Mouse (Mus musculus) embryonic fibroblast, embryonic 13.5 days (primary cell): Measurements from ENCODE around the gene Gpn1. TPM values are rescaled to one million over a fixed set of nuclear protein-coding genes. Genes with fewer than 3 reads are reported as not detected.

ENCODE experiments used
- H3K27ac ChIP-seq: 2 replicates; pipeline ENCODE4 v1.5.1; 2012; ENCODE audit warnings: low read length, control low read depth, inconsistent platforms; ENCODE audit not compliant: insufficient read depth
- H3K4me1 ChIP-seq: 2 replicates; pipeline ENCODE4 v1.6.1; 2011; ENCODE audit warnings: low read length; ENCODE audit not compliant: control insufficient read depth, insufficient read depth
- H3K4me3 ChIP-seq: 2 replicates; pipeline ENCODE4 v1.5.1; 2011; ENCODE audit warnings: mild to moderate bottlenecking, control low read depth, low read length; ENCODE audit not compliant: insufficient read depth
- CTCF ChIP-seq: IDR thresholded peaks from 2 replicates; pipeline ENCODE4 v1.5.1; 2011; ENCODE audit warnings: mild to moderate bottlenecking, control low read depth, low read length, moderate library complexity, borderline replicate concordance; ENCODE audit not compliant: insufficient read depth
- POLR2A ChIP-seq: IDR thresholded peaks from 2 replicates; pipeline ENCODE4 v1.6.1; 2011; ENCODE audit warnings: low read depth, mild to moderate bottlenecking, control low read depth, low read length, moderate library complexity
- polyA plus RNA-seq: library from polyadenylated mRNA; stranded (reverse); fragments of >200 nt; gene quantifications from 2 replicates; pipeline ENCODE4 v1.2.4, GENCODE M21; 2011; ENCODE audit warnings: low read depth; ENCODE audit not compliant: missing spikeins, insufficient read length

Gpn1 gene
- polyA plus RNA-seq, 1 experiment: 32.9 TPM

DNA sequence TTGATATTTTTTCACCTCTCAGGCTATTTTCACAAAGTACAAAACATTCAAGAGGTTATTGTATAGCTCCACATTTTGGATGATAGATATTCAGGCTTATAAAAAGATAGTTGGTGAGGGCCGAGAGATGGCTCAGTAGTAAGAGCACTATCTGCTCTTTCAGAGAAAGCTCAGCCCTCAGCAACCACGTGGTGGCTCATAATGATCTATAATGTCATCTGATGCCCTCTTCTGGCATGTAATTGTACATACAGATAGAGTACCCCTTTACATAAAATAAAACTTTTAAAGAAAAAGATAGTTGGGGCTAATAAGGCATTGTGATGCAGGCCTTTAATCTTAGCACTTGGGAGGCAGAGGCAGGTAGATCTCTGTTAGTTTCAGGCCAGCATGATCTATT lies 34.0 kb downstream of the Gpn1 start:
- peaks cover 6% of the 10 kb centered on the region; the same call in 1 of the 2 replicates for H3K4me1 ChIP-seq
- TF ChIP-seq POLR2A (no peak), CTCF (no peak)
- no peak overlapping the region for H3K27ac ChIP-seq
- H3K4me3 ChIP-seq: no peak overlapping the region

DNA sequence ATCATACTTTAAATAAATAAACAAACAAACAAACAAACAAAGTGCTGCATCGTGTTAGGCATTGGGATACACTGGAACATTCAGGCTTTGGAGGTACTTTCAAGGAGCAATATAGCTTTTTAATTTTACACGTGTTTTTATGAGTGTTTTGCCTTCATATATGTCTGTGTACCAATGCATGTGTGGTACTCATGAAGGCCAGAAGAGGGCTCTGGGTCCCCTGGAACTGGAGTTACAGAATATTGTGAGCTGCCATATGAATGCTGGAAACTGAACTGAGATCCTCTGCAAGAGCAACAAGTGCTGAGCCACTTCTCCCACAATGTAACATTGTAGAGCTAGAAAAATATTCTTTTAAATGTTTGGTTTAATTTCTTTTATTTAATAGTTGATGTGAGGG lies 40.7 kb downstream of the Gpn1 start:
- H3K4me3 ChIP-seq: no peak overlapping the region
- no peak for TF ChIP-seq CTCF
- TF ChIP-seq POLR2A: no peak
- no peak overlapping the region for H3K27ac ChIP-seq
- H3K4me1 ChIP-seq: no peaks in the 10 kb centered on the region

DNA sequence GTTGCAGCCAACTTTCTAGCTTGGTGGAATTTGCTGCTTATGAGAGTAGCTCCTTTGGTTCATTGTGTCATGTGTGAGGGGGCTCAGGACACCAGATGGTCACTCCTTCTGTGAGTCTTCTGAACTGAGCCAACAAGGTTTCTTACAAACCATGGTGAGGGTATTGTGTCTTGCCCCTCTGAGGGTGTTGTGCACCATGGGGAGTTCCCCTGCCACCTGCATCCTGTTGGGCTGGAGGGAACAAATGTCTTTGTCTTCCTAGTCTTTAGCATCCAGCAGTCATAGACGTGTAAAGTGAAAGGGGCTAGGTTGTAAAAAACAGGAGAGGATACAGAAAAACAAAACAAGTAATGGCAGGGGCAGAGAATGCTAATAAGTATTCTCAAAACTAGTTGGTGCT lies 64.9 kb downstream of the Gpn1 start:
- no peak for TF ChIP-seq POLR2A
- TF ChIP-seq CTCF: no peak

DNA sequence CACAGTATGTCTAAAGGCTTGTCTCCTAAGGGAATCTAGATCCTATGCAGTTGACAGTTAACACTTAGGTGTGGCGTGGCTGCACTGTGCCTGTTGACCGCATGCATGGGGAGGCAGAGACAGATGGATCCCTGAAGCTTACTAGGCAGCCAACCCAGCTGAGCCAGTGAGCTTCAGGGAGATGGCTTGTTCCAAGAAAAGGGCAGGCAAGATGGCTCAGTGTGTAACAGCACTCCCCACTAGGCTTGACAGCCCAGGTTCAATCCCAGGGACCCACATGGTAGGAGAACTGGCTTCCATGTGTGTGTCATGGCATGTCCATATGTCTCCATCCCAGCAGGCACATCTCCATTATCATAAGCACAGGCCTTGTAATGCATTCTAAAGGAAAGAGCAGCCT lies 65.8 kb downstream of the Gpn1 start:
- Histone ChIP-seq H3K4me1 (peaks cover 15% of the 10 kb centered on the region), H3K27ac (no peak overlapping the region), H3K4me3 (no peak overlapping the region)
- TF ChIP-seq POLR2A (no peak), CTCF (no peak)

More for the DNA sequence above, 64.9 kb downstream of the Gpn1 start:
- Histone ChIP-seq H3K27ac (no peak overlapping the region), H3K4me1 (peaks cover 15% of the 10 kb centered on the region), H3K4me3 (no peak overlapping the region)

DNA sequence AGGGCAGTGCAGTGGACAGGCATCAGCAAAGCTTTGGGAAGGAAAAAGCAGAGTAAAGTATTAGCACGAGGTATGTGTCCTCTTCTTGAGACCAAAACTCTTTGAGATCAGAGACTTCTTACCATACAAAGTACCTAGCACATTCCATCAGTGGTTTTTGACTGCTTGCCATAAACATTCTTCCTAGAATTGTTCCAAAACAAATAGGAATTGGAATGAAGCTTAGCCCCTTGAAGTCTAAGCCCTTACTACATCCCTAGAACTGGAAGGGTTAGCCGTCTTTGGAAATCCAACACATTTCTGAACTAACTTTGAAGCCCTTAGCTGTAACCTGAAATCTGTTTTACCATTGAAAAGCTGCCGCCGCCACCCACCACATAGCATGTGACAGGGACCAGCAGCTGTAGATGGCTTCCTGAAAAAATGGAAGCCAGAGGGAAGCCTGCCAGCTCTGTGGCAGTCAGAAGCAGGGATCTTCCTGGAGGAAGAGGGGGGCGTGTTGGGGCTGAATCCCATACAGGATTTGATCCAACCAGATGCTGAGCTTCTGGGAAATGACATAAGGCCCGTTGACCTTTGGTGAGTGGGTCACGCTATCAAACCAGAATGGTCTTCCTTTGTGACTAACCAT lies 67.6 kb downstream of the Gpn1 start:
- peak overlapping the region; percentile 88 for H3K27ac ChIP-seq
- TF ChIP-seq POLR2A (no peak), CTCF (no peak)
- H3K4me3 ChIP-seq: no peak overlapping the region
- peaks cover 15% of the 10 kb centered on the region for H3K4me1 ChIP-seq

Other genes with a start within 250 kb of the Gpn1 start
- 0.81 and 1.4 TPM in 2 replicates for gene Krtcap3, start 243.1 kb upstream of the Gpn1 start, polyA plus RNA-seq
- 37.4 and 37.6 TPM in 2 replicates for gene Ift172, start 203.6 kb upstream of the Gpn1 start, polyA plus RNA-seq
- gene Fndc4, start 198.7 kb upstream of the Gpn1 start, polyA plus RNA-seq: 25.2 and 34.0 TPM in 2 replicates
- not detected in 2 replicates for gene Gckr, start 197.3 kb upstream of the Gpn1 start, polyA plus RNA-seq
- gene Zfp512, start 42.3 kb upstream of the Gpn1 start, polyA plus RNA-seq: 24.3 and 30.1 TPM in 2 replicates
- gene 4930548H24Rik, start 9.0 kb upstream of the Gpn1 start, polyA plus RNA-seq: 0.26 TPM in 1 of 2 replicates, not detected in the other
- 41.8 and 48.9 TPM in 2 replicates for gene Slc4a1ap, start 32.3 kb downstream of the Gpn1 start, polyA plus RNA-seq
- 15.0 and 16.3 TPM in 2 replicates for gene Supt7l, start 33.1 kb downstream of the Gpn1 start, polyA plus RNA-seq
- 165 and 191 TPM in 2 replicates for gene Mrpl33, start 102.2 kb downstream of the Gpn1 start, polyA plus RNA-seq
- gene Rbks, start 202.9 kb downstream of the Gpn1 start, polyA plus RNA-seq: 1.4 TPM in 1 of 2 replicates, not detected in the other
- 60.2 and 68.7 TPM in 2 replicates for gene Babam2, start 202.9 kb downstream of the Gpn1 start, polyA plus RNA-seq